Mouse (Mus musculus): Measurements from ENCODE around the gene Ccnl2.

DNA sequence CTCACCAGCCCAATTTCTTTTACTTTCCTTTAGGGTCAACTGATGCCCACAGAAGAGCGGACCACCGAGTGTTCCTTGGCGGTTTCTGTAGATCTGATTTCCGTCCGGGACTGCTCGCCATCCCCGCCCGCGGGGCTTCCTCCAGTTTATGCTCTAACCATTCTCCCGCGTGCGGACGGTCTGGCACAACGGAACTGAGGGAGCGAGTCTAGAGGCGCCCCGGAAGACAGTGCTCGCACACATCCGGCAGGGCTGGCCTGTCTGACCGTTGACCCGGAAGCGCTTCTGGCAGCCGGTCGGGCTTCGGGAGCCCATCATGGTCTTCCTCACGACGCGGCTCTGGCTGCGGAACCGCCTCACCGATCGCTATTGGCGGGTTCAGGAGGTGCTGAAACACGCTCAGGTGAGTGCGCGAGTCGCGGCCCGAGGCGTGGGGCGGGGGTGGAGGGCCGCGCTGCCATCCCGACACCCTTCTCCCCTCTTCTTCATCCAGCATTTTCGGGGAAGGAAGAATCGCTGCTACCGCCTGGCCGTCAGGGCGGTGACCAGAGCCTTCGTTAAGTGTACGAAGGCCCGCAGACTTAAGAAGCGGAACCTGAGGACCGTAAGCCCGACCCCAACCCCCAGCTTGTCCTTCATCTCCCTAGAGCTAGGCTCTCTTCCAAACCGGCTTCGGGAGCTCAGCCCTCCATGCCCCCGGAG, 8.8 kb upstream of the Ccnl2 start:
- peak; percentile 60 for TF ChIP-seq MAX (IDR thresholded peaks at IDR 0.05)
- TF ChIP-seq MYOD1 (IDR thresholded peaks at IDR 0.05; ENCODE audit: control insufficient read depth, insufficient read length, low read depth), result no peak
- TF ChIP-seq CTCF (IDR thresholded peaks at IDR 0.05; ENCODE audit: control insufficient read depth, insufficient read depth, insufficient read length), result no peak
- no peak for TF ChIP-seq USF1 (IDR thresholded peaks at IDR 0.05; ENCODE audit: low read depth)
- TF ChIP-seq FOSL1 (IDR thresholded peaks at IDR 0.05; ENCODE audit: insufficient read depth, low read length, poor library complexity, severe bottlenecking), result no peak

Measured in C2C12 (cell line).